Mouse (Mus musculus): Measurements from ENCODE around the gene Vmn1r15.

Gene Vmn1r15

GRCm38 (mm10) chr6:57257652-57258051 is at the start of gene Vmn1r15:
Gene Vmn1r15, plus strand, starts transcription at chr6:57257952.
- no peak for DNase-seq (ENCODE audit: low read depth)

GRCm38 (mm10) chr6:57231386-57231785 is 26.4 kb upstream of the Vmn1r15 start, which contains the start of gene Vmn1r14:
Gene Vmn1r14, plus strand, starts transcription at chr6:57231686.
- DNase-seq (ENCODE audit: low read depth) = no peak

DNA sequence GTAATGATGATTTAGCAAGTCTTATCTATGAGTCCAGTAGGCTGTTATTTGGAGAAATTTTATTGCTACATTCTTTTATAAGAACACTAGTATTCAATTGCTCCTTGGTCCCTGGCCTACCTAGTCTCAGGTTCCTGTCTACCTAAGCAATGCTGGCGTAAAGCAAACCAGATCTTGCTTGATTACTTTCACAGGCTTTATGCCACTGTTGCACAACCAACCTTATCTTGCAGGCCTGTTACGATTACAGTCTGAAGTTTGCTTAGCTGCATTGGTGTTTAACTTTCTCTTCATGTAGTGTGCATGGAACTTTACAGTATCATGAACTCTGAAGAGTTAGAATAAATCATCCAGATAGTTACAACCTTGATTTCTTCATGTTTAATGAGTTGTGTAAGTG is 3.2 kb downstream of the Vmn1r15 start:
- DNase-seq (ENCODE audit: low read depth) = no peak

- no peak for DNase-seq (ENCODE audit: low read depth)
Measured at GRCm38 (mm10) chr6:57271881-57272280, 14.1 kb downstream of the Vmn1r15 start.

DNA sequence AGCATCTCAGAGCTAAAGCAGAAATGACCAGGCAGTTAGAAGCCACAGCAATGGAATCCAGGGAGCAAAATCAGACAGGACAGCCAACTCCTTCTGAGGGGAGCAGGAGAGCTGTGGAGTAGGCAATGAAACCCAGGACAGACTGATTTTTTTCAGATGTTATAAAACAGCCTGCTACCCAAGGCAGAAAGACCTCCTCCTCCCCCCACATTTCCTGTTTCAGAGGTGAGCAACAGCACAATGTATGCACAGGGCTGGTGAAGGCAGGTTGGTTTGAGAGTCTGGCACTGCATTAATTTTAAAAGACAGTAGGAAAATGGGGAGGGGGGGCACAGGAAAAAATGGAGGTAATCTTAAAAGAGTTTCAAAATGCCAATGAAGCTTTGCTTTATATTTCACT is 14.8 kb downstream of the Vmn1r15 start:
- no peak for DNase-seq (ENCODE audit: low read depth)

GRCm38 (mm10) chr6:57278952-57279351 is 21.2 kb downstream of the Vmn1r15 start:
- DNase-seq (ENCODE audit: low read depth) = no peak

Measured in fibroblast of lung, adult 2 months (primary cell).